Mouse (Mus musculus) kidney, adult 18-20 months (tissue): ENCODE results near the gene Col1a2.

Experiments
- DNase-seq: peaks from one replicate; pipeline ENCODE4 v3.0.0; 2021

Gene Col1a2

DNA sequence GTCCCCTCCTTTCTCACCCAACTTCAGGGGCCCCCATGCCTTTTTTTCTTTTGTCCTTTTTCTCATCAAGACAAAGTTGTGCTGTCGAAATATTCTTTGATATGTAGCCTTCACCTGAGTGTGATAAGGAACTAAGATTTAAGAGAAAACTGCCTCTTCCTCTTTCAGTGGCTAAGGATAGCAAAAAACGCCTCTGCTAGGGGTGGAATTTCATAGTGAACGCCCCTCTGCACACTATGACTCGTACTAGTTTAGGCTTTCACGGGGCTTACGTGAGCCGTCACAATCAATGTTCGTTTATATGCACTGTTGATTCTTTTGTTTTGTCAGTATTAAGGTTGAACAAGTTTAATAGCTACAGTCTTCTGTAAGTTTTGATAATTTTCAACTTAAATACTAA lies 85.5 kb downstream of the Col1a2 start:
- DNase-seq, result no peak
